Mouse (Mus musculus): ENCODE results near the gene Tex2.

Gene Tex2

GRCm38 (mm10) chr11:106546081-106546480, 67.1 kb downstream of the Tex2 start:
- no peak for DNase-seq (ENCODE audit: low read depth in 2 of 2, low spot score in 2 of 2)

GRCm38 (mm10) chr11:106544916-106545315, 68.3 kb downstream of the Tex2 start:
- peak in 1 of 2 experiments; percentile 37 for DNase-seq (ENCODE audit: low read depth in 2 of 2, low spot score in 2 of 2)

GRCm38 (mm10) chr11:106544133-106544532, 69.1 kb downstream of the Tex2 start:
- DNase-seq (ENCODE audit: low read depth in 2 of 2, low spot score in 2 of 2) = no peak

GRCm38 (mm10) chr11:106543006-106543405, 70.2 kb downstream of the Tex2 start:
- DNase-seq (ENCODE audit: low read depth in 2 of 2, low spot score in 2 of 2) = no peak

- peak; percentile 58 to 73 for DNase-seq (ENCODE audit: low read depth in 2 of 2, low spot score in 2 of 2)
Measured at GRCm38 (mm10) chr11:106542385-106542784, 70.8 kb downstream of the Tex2 start.

GRCm38 (mm10) chr11:106540506-106541268, 72.5 kb downstream of the Tex2 start:
- DNase-seq (ENCODE audit: low read depth in 2 of 2, low spot score in 2 of 2) = no peak

- peak; percentile 82 to 88 for DNase-seq (ENCODE audit: low read depth in 2 of 2, low spot score in 2 of 2)
Measured at GRCm38 (mm10) chr11:106536253-106536912, 76.8 kb downstream of the Tex2 start.

- no peak for DNase-seq (ENCODE audit: low read depth in 2 of 2, low spot score in 2 of 2)
Measured at GRCm38 (mm10) chr11:106535660-106536252, 77.5 kb downstream of the Tex2 start.

- DNase-seq (ENCODE audit: low read depth in 2 of 2, low spot score in 2 of 2) = no peak
Measured at GRCm38 (mm10) chr11:106532248-106532790, 80.9 kb downstream of the Tex2 start.

GRCm38 (mm10) chr11:106529786-106530185, 83.4 kb downstream of the Tex2 start:
- DNase-seq (ENCODE audit: low read depth in 2 of 2, low spot score in 2 of 2) = no peak

- DNase-seq (ENCODE audit: low read depth in 2 of 2, low spot score in 2 of 2) = no peak
Measured at GRCm38 (mm10) chr11:106529113-106529512, 84.1 kb downstream of the Tex2 start.

- DNase-seq (ENCODE audit: low read depth in 2 of 2, low spot score in 2 of 2) = no peak
Measured at GRCm38 (mm10) chr11:106527926-106528325, 85.3 kb downstream of the Tex2 start.

- DNase-seq (ENCODE audit: low read depth in 2 of 2, low spot score in 2 of 2) = no peak
Measured at GRCm38 (mm10) chr11:106527147-106527821, 85.9 kb downstream of the Tex2 start.

GRCm38 (mm10) chr11:106522538-106522937, 90.7 kb downstream of the Tex2 start:
- no peak for DNase-seq (ENCODE audit: low read depth in 2 of 2, low spot score in 2 of 2)

- no peak for DNase-seq (ENCODE audit: low read depth in 2 of 2, low spot score in 2 of 2)
Measured at GRCm38 (mm10) chr11:106521612-106522011, 91.6 kb downstream of the Tex2 start.

- no peak for DNase-seq (ENCODE audit: low read depth in 2 of 2, low spot score in 2 of 2)
Measured at GRCm38 (mm10) chr11:106520404-106520803, 92.8 kb downstream of the Tex2 start.

- no peak for DNase-seq (ENCODE audit: low read depth in 2 of 2, low spot score in 2 of 2)
Measured at GRCm38 (mm10) chr11:106519519-106519918, 93.7 kb downstream of the Tex2 start.

- no peak for DNase-seq (ENCODE audit: low read depth in 2 of 2, low spot score in 2 of 2)
Measured at GRCm38 (mm10) chr11:106518391-106518790, 94.8 kb downstream of the Tex2 start.

- no peak for DNase-seq (ENCODE audit: low read depth in 2 of 2, low spot score in 2 of 2)
Measured at GRCm38 (mm10) chr11:106515079-106515745, 98.0 kb downstream of the Tex2 start.

GRCm38 (mm10) chr11:106514446-106514845, 98.8 kb downstream of the Tex2 start:
- no peak for DNase-seq (ENCODE audit: low read depth in 2 of 2, low spot score in 2 of 2)

- peak; percentile 43 to 70 for DNase-seq (ENCODE audit: low read depth in 2 of 2, low spot score in 2 of 2)
Measured at GRCm38 (mm10) chr11:106513166-106513565, 100.1 kb downstream of the Tex2 start.
